Mouse (Mus musculus): ENCODE data around the gene Olfr214. TPM values are rescaled to one million over a fixed set of nuclear protein-coding genes. Genes with fewer than 3 reads are reported as not detected.
"Not testable (repeated sequence)": the region's sequence is repeated elsewhere in the genome, so short reads cannot be mapped to it uniquely, and the experiment has no call there.

Gene Olfr214
- polyA plus RNA-seq, 1 experiment from 2014 or later, result not detected

DNA sequence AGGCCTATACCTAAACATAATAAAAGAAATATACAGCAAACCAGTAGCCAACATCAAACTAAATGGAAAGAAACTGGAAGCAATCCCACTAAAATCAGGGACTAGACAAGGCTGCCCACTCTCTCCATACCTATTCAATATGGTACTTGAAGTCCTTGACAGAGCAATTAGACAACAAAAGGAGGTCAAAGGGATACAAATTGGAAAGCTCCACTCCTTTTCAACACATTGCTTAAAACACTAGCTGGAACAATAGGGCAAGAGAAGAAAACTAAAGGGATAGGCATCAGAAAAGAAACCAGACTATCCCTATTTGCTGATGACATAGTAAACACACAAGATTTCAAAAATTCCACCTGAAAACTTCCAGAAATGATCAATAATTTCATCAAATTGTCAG lies 46.9 kb downstream of the Olfr214 start:
- not testable (repeated sequence) for H3K27me3 ChIP-seq (ENCODE audit: control insufficient read depth, insufficient read depth, low read length); H3K27ac ChIP-seq (ENCODE audit: low read depth, low read length)

DNA sequence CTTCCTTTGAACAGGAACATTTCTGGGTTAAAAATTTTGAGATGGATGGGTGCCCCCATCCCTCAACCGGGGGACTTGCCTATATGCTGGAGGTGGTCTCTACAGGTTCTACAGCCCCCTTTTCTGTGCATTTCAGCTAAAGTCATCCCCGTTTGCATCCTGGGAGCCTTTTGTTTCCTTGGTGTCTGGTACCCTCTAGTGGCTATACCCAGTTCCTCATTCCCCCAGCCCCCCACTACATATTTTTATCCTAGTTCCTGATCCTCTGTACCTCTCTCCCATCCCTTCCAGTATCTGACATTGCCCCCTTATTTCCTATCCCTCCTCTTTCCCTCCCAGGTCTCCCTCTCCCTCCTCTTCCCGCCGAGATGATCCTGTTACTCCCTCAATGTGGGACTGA lies 53.2 kb downstream of the Olfr214 start:
- DNase-seq (ENCODE audit: low spot score) (no peak), ATAC-seq (ENCODE audit: insufficient read depth, low FRiP score, low TSS enrichment) (no peak)
- H3K9ac ChIP-seq (ENCODE audit: low read length), result no peak overlapping the region
- H3K27me3 ChIP-seq (ENCODE audit: control insufficient read depth, insufficient read depth, low read length), result no peaks in the 10 kb centered on the region
- 37% methylated on average over 4 of the region's 4 CpGs for WGBS
- no peaks in the 10 kb centered on the region for H3K4me1 ChIP-seq (ENCODE audit: control insufficient read depth, insufficient read depth, low read length)
- H3K4me2 ChIP-seq (ENCODE audit: low read depth), result no peak overlapping the region
- H3K27ac ChIP-seq (ENCODE audit: low read depth, low read length), result no peak overlapping the region
- no peak overlapping the region for H3K4me3 ChIP-seq (ENCODE audit: low read depth, low read length)
- H3K9me3 ChIP-seq (ENCODE audit: control insufficient read depth, low read length), result no peaks in the 10 kb centered on the region
- H3K36me3 ChIP-seq (ENCODE audit: control insufficient read depth, insufficient read depth, low read length), result no peaks in the 10 kb centered on the region

More for the DNA sequence above, 46.9 kb downstream of the Olfr214 start:
- H3K4me3 ChIP-seq (ENCODE audit: low read depth, low read length); ATAC-seq (ENCODE audit: insufficient read depth, low FRiP score, low TSS enrichment); H3K4me2 ChIP-seq (ENCODE audit: low read depth); H3K36me3 ChIP-seq (ENCODE audit: control insufficient read depth, insufficient read depth, low read length); DNase-seq (ENCODE audit: low spot score); H3K9me3 ChIP-seq (ENCODE audit: control insufficient read depth, low read length); H3K4me1 ChIP-seq (ENCODE audit: control insufficient read depth, insufficient read depth, low read length); H3K9ac ChIP-seq (ENCODE audit: low read length): not testable (repeated sequence)

Other genes with a start within 250 kb of the Olfr214 start
- gene March8, start 216.2 kb upstream of the Olfr214 start, polyA plus RNA-seq (2014; fragmentation: Nextera tagmentation; extraction: Ambion mirVana), result 38.8 and 41.6 TPM in 2 replicates
- 1.0 and 2.3 TPM in 2 replicates for gene Alox5, start 93.1 kb upstream of the Olfr214 start, polyA plus RNA-seq (2014; fragmentation: Nextera tagmentation; extraction: Ambion mirVana)
- gene Olfr211, start 65.1 kb upstream of the Olfr214 start, polyA plus RNA-seq (2014; fragmentation: Nextera tagmentation; extraction: Ambion mirVana), result not detected in 2 replicates
- not detected in 2 replicates for gene Olfr212, start 47.7 kb upstream of the Olfr214 start, polyA plus RNA-seq (2014; fragmentation: Nextera tagmentation; extraction: Ambion mirVana)
- not detected in 2 replicates for gene Olfr213, start 15.8 kb upstream of the Olfr214 start, polyA plus RNA-seq (2014; fragmentation: Nextera tagmentation; extraction: Ambion mirVana)
- gene Gm5580, start 3.1 kb upstream of the Olfr214 start, polyA plus RNA-seq (2014; fragmentation: Nextera tagmentation; extraction: Ambion mirVana), result 0.31 and 0.43 TPM in 2 replicates
- not detected in 2 replicates for gene Olfr215, start 30.0 kb downstream of the Olfr214 start, polyA plus RNA-seq (2014; fragmentation: Nextera tagmentation; extraction: Ambion mirVana)
- gene Zfp422, start 74.8 kb downstream of the Olfr214 start, polyA plus RNA-seq (2014; fragmentation: Nextera tagmentation; extraction: Ambion mirVana), result 290 and 302 TPM in 2 replicates
- 11.0 and 14.5 TPM in 2 replicates for gene Depp1, start 96.4 kb downstream of the Olfr214 start, polyA plus RNA-seq (2014; fragmentation: Nextera tagmentation; extraction: Ambion mirVana)
- gene Rassf4, start 119.7 kb downstream of the Olfr214 start, polyA plus RNA-seq (2014; fragmentation: Nextera tagmentation; extraction: Ambion mirVana), result 38.0 and 38.3 TPM in 2 replicates
- 0.04 and 0.12 TPM in 2 replicates for gene Tmem72, start 162.7 kb downstream of the Olfr214 start, polyA plus RNA-seq (2014; fragmentation: Nextera tagmentation; extraction: Ambion mirVana)

Data from neural tube, embryonic 11.5 days (tissue).